Mouse (Mus musculus): ENCODE data around the gene Spata25. TPM values are rescaled to one million over a fixed set of nuclear protein-coding genes. Genes with fewer than 3 reads are reported as not detected.

Gene Spata25
- polyA plus RNA-seq, 1 experiment from 2014 or later, result not detected

Other genes with a start within 250 kb of the Spata25 start
- gene Wfdc6a, start 243.1 kb downstream of the Spata25 start, polyA plus RNA-seq (2015; fragmentation: Nextera tagmentation; extraction: Ambion mirVana), result not detected in 2 replicates
- not detected in 2 replicates for gene Eppin, start 234.9 kb downstream of the Spata25 start, polyA plus RNA-seq (2015; fragmentation: Nextera tagmentation; extraction: Ambion mirVana)
- not detected in 2 replicates for gene Wfdc6b, start 215.0 kb downstream of the Spata25 start, polyA plus RNA-seq (2015; fragmentation: Nextera tagmentation; extraction: Ambion mirVana)
- not detected in 2 replicates for gene Wfdc8, start 214.9 kb downstream of the Spata25 start, polyA plus RNA-seq (2015; fragmentation: Nextera tagmentation; extraction: Ambion mirVana)
- gene Wfdc16, start 189.7 kb downstream of the Spata25 start, polyA plus RNA-seq (2015; fragmentation: Nextera tagmentation; extraction: Ambion mirVana), result not detected in 2 replicates
- not detected in 2 replicates for gene Wfdc10, start 172.5 kb downstream of the Spata25 start, polyA plus RNA-seq (2015; fragmentation: Nextera tagmentation; extraction: Ambion mirVana)
- gene Wfdc9, start 172.0 kb downstream of the Spata25 start, polyA plus RNA-seq (2015; fragmentation: Nextera tagmentation; extraction: Ambion mirVana), result not detected in 2 replicates
- gene Wfdc11, start 154.4 kb downstream of the Spata25 start, polyA plus RNA-seq (2015; fragmentation: Nextera tagmentation; extraction: Ambion mirVana), result not detected in 2 replicates
- not detected in 2 replicates for gene Wfdc13, start 143.4 kb downstream of the Spata25 start, polyA plus RNA-seq (2015; fragmentation: Nextera tagmentation; extraction: Ambion mirVana)
- gene Spint4, start 130.0 kb downstream of the Spata25 start, polyA plus RNA-seq (2015; fragmentation: Nextera tagmentation; extraction: Ambion mirVana), result not detected in 2 replicates
- gene Spint5, start 113.2 kb downstream of the Spata25 start, polyA plus RNA-seq (2015; fragmentation: Nextera tagmentation; extraction: Ambion mirVana), result not detected in 2 replicates
- 1.2 and 1.3 TPM in 2 replicates for gene Wfdc3, start 82.6 kb downstream of the Spata25 start, polyA plus RNA-seq (2015; fragmentation: Nextera tagmentation; extraction: Ambion mirVana)
- 65.4 and 72.6 TPM in 2 replicates for gene Dnttip1, start 82.6 kb downstream of the Spata25 start, polyA plus RNA-seq (2015; fragmentation: Nextera tagmentation; extraction: Ambion mirVana)
- gene Ube2c, start 58.6 kb downstream of the Spata25 start, polyA plus RNA-seq (2015; fragmentation: Nextera tagmentation; extraction: Ambion mirVana), result 203 and 208 TPM in 2 replicates
- gene Tnnc2, start 48.6 kb downstream of the Spata25 start, polyA plus RNA-seq (2015; fragmentation: Nextera tagmentation; extraction: Ambion mirVana), result not detected in 2 replicates
- 17.2 and 19.1 TPM in 2 replicates for gene Snx21, start 42.7 kb downstream of the Spata25 start, polyA plus RNA-seq (2015; fragmentation: Nextera tagmentation; extraction: Ambion mirVana)
- gene Acot8, start 23.7 kb downstream of the Spata25 start, polyA plus RNA-seq (2015; fragmentation: Nextera tagmentation; extraction: Ambion mirVana), result 19.9 and 20.4 TPM in 2 replicates
- gene Zswim3, start 23.4 kb downstream of the Spata25 start, polyA plus RNA-seq (2015; fragmentation: Nextera tagmentation; extraction: Ambion mirVana), result 15.2 and 15.5 TPM in 2 replicates
- 25.4 and 25.8 TPM in 2 replicates for gene Zswim1, start 5.9 kb downstream of the Spata25 start, polyA plus RNA-seq (2015; fragmentation: Nextera tagmentation; extraction: Ambion mirVana)
- gene Ctsa, start 4.3 kb upstream of the Spata25 start, polyA plus RNA-seq (2015; fragmentation: Nextera tagmentation; extraction: Ambion mirVana), result 92.0 and 94.2 TPM in 2 replicates
- 4.7 TPM in 2 replicates for gene Neurl2, start 4.9 kb upstream of the Spata25 start, polyA plus RNA-seq (2015; fragmentation: Nextera tagmentation; extraction: Ambion mirVana)
- gene Pltp, start 29.2 kb upstream of the Spata25 start, polyA plus RNA-seq (2015; fragmentation: Nextera tagmentation; extraction: Ambion mirVana), result 69.1 and 96.1 TPM in 2 replicates
- 98.1 and 108 TPM in 2 replicates for gene Pcif1, start 50.8 kb upstream of the Spata25 start, polyA plus RNA-seq (2015; fragmentation: Nextera tagmentation; extraction: Ambion mirVana)
- gene Zfp335, start 83.2 kb upstream of the Spata25 start, polyA plus RNA-seq (2015; fragmentation: Nextera tagmentation; extraction: Ambion mirVana), result 13.5 and 15.1 TPM in 2 replicates
- gene Mmp9, start 112.2 kb upstream of the Spata25 start, polyA plus RNA-seq (2015; fragmentation: Nextera tagmentation; extraction: Ambion mirVana), result 17.2 and 19.5 TPM in 2 replicates
- 19.7 and 20.2 TPM in 2 replicates for gene Slc12a5, start 132.3 kb upstream of the Spata25 start, polyA plus RNA-seq (2015; fragmentation: Nextera tagmentation; extraction: Ambion mirVana)
- 132 and 137 TPM in 2 replicates for gene Ncoa5, start 206.3 kb upstream of the Spata25 start, polyA plus RNA-seq (2015; fragmentation: Nextera tagmentation; extraction: Ambion mirVana)
- gene Cd40, start 227.1 kb upstream of the Spata25 start, polyA plus RNA-seq (2015; fragmentation: Nextera tagmentation; extraction: Ambion mirVana), result 7.6 and 8.6 TPM in 2 replicates

Measured in midbrain, embryonic 13.5 days (tissue).